Mouse (Mus musculus) intestine, embryonic 15.5 days (tissue): ENCODE measurements around the gene Ddx23. TPM values are rescaled to one million over a fixed set of nuclear protein-coding genes. Genes with fewer than 3 reads are reported as not detected.

Experiments used
- ATAC-seq: fragments of 200-750 bp; cut with Nextera tagmentation; 2 replicates; pipeline ENCODE4 v1.8.0; 2017; ENCODE audit warnings: moderate TSS enrichment, moderate library complexity
- H3K27ac ChIP-seq: fragments of 300-500 bp; sonication (generic); 2 replicates; pipeline ENCODE4 v1.5.1; 2015; ENCODE audit warnings: mild to moderate bottlenecking, inconsistent platforms
- H3K27me3 ChIP-seq: fragments of 300-500 bp; sonication (generic); replicated peaks from 2 replicates; pipeline ENCODE4 v1.6.1; 2015; ENCODE audit warnings: inconsistent platforms
- H3K36me3 ChIP-seq: fragments of 300-500 bp; sonication (generic); 2 replicates; pipeline ENCODE4 v1.6.1; 2015; ENCODE audit warnings: inconsistent platforms
- H3K4me1 ChIP-seq: fragments of 300-500 bp; sonication (generic); replicated peaks from 2 replicates; pipeline ENCODE4 v1.6.1; 2015; ENCODE audit warnings: inconsistent platforms
- H3K4me2 ChIP-seq: fragments of 300-500 bp; sonication (generic); replicated peaks from 2 replicates; pipeline ENCODE4 v1.6.1; 2015; ENCODE audit warnings: mild to moderate bottlenecking, inconsistent platforms
- H3K4me3 ChIP-seq: fragments of 300-500 bp; sonication (generic); replicated peaks from 2 replicates; pipeline ENCODE4 v1.5.1; 2015; ENCODE audit warnings: inconsistent platforms
- H3K9ac ChIP-seq: fragments of 300-500 bp; sonication (generic); 2 replicates; pipeline ENCODE4 v1.6.1; 2015; ENCODE audit warnings: inconsistent platforms
- H3K9me3 ChIP-seq: fragments of 300-500 bp; sonication (generic); 2 replicates; pipeline ENCODE4 v1.6.1; 2016; ENCODE audit warnings: inconsistent platforms
- WGBS: fragments of 180-500 bp; shearing (Covaris S2); methylation state at CpG from one replicate; pipeline ENCODE4 v1.1.7; 2015; 5-methylcytosine and 5-hydroxymethylcytosine counted together
- polyA plus RNA-seq: library from polyadenylated mRNA; unstranded; fragments of >200 nt; fragmentation: Nextera tagmentation; extraction: Ambion mirVana; gene quantifications from 2 replicates; pipeline ENCODE4 v1.2.1, GENCODE M21; 2015

Ddx23 gene
- 23.3 and 23.7 TPM in 2 replicates for polyA plus RNA-seq

DNA sequence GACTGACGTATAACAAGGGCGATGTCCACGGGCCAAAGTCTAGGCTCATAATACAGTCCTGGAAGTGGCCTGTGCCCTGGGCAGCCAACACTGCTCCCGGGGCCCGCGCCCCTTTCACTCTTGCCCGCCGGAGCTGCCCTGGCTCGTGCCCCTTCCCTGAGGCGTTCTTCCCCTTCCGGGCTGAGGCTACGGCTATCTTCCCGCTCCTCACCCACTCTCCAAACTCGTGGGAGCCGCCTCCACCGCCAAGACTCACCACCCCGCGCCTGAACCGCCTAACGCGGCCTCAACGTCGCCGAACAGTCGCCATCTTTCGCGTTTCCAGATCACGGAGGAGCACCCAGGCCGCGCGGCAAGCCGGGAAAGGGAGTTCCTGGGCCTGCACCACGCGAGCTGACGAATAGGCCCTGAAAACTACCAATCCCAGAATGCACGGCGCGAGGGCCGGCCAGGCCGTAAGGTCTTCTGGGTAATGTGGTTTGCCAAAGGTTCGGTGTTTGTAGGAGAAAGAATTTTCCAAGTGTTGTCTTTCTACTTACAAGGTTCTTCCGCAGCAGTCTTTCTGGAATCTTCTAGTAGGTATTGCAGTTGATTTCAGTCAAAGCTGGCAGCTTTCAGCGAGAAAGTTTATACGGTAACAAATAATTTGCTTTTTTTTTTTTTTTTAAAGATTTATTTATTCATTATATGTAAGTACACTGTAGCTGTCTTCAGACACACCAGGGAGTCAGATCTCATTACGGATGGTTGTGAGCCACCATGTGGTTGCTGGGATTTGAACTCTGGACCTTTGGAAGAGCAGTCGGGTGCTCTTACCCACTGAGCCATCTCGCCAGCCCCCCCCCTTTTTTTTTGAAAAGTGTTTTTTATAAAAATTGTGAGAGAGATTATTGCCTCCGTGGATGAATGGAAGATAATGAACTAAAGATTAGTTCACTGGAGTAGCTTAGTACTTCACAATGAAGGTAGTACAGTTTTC, at the start of gene Ddx23:
Gene Ddx23 (minus strand): TSS at position 328 of the 979 bp plus-strand sequence.
- Histone ChIP-seq H3K9me3 (no peaks in the 10 kb centered on the region), H3K4me1 (no peaks in the 10 kb centered on the region), H3K9ac (peak within 1 kb of the TSS; percentile 87), H3K4me3 (peak within 1 kb of the TSS; percentile 75), H3K27ac (peak within 1 kb of the TSS; percentile 85), H3K4me2 (peak within 1 kb of the TSS; percentile 67), H3K27me3 (no peaks in the 10 kb centered on the region), H3K36me3 (peaks cover 16% of the 10 kb centered on the region)
- WGBS, result 3% methylated on average over 48 of the region's 48 CpGs
- ATAC-seq, result peak; percentile 99

DNA sequence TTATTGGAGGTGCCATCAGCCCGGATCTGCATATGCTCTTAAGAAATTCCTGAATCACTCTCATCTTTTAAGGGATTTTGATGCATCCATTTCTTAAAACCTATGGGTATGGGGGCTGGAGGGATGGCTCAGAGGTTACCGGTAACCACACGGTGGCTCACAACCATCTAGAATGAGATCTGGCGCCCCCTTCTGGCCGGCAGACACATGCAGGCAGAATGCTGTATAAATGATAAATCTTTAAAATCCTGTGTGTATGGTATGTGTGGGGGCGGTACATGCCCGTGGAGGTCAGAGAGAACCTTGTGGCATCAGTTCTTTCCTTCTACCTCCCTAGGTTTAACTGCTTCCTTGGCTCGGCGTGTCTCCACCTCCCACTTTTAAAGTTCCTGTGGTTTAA, 47.7 kb upstream of the Ddx23 start:
- Histone ChIP-seq H3K27ac (no peak overlapping the region), H3K36me3 (no peaks in the 10 kb centered on the region), H3K4me2 (no peak overlapping the region), H3K27me3 (0 out of 2 replicates have a peak, but pooled peaks cover 4% of the 10 kb centered on the region), H3K9ac (no peak overlapping the region), H3K9me3 (no peaks in the 10 kb centered on the region), H3K4me1 (no peaks in the 10 kb centered on the region), H3K4me3 (no peak overlapping the region)
- ATAC-seq, result no peak
- WGBS, result 17% methylated on average over 9 of the region's 9 CpGs

DNA sequence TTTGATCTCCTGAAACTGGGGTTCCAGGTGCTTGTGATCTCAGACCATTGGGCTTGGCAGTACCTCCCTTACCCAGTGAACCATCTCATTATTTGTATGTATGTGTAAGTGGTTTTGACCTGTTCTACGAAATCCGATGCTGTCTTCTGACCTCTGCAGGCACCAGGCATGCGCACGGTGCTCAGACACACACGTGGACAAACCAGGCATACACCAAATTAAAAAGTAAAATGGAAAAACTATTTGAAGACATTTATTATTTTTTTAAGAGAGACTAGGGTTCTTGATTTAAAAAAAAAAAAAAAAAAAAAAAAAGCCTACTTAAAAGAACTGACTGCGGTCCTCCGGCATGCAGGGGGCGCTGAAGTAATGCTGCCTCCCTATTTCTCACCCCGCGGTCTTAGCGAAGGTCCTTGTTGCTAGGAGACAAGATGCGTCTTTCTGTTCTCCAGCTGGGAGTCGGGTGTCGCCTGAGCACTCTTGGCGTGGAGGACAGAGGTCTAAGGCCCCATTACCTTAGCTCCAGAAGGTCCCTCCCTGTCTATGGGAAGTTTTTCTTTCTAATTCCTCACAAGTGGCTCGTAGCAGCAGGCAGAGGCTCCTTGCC, 45.2 kb upstream of the Ddx23 start, which contains the start of gene Ccdc65:
Gene Ccdc65 (plus strand): TSS at position 442 of the 607 bp plus-strand sequence.
- no peaks in the 10 kb centered on the region for H3K4me1 ChIP-seq
- H3K27me3 ChIP-seq, result peaks cover 16% of the 10 kb centered on the region; the same call in 1 of the 2 replicates
- peak within 1 kb of the TSS; percentile 57 for H3K4me2 ChIP-seq
- ATAC-seq, result peak; percentile 67
- H3K36me3 ChIP-seq, result no peaks in the 10 kb centered on the region
- H3K9ac ChIP-seq, result 0 out of 2 replicates have a peak within 1 kb of the TSS, but pooled peaks have one; percentile 14
- whole genome bisulfite sequencing, result 20% methylated on average over 16 of the region's 16 CpGs
- no peak within 1 kb of the TSS for H3K27ac ChIP-seq
- no peaks in the 10 kb centered on the region for H3K9me3 ChIP-seq
- peak within 1 kb of the TSS; percentile 29 for H3K4me3 ChIP-seq

DNA sequence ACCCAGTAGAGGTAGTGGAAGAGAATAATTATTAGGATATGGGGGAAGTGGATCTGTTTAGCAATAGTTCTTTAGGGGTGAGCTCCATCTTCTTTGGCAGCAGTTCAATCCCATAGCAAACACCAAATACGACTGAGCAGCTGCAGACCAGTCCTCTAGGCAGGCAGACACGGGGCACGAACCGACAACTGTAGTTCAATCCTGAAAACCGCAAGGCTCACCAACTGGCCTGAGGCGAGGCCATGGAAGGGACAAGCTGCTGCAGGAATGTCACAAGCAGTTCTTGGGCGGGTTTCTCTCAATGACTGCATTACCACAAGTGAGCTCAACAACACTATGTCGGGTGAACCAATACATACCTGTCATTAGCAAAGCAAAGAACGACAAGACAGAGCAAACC, 41.6 kb upstream of the Ddx23 start:
- ATAC-seq, result no peak
- H3K9ac ChIP-seq, result no peak overlapping the region
- H3K36me3 ChIP-seq, result no peaks in the 10 kb centered on the region
- no peak overlapping the region for H3K4me2 ChIP-seq
- H3K27ac ChIP-seq, result no peak overlapping the region
- 59% methylated on average over 9 of the region's 9 CpGs for WGBS
- H3K27me3 ChIP-seq, result peaks cover 40% of the 10 kb centered on the region
- no peak overlapping the region for H3K4me3 ChIP-seq
- no peaks in the 10 kb centered on the region for H3K9me3 ChIP-seq
- H3K4me1 ChIP-seq, result 0 out of 2 replicates have a peak, but pooled peaks cover 2% of the 10 kb centered on the region

DNA sequence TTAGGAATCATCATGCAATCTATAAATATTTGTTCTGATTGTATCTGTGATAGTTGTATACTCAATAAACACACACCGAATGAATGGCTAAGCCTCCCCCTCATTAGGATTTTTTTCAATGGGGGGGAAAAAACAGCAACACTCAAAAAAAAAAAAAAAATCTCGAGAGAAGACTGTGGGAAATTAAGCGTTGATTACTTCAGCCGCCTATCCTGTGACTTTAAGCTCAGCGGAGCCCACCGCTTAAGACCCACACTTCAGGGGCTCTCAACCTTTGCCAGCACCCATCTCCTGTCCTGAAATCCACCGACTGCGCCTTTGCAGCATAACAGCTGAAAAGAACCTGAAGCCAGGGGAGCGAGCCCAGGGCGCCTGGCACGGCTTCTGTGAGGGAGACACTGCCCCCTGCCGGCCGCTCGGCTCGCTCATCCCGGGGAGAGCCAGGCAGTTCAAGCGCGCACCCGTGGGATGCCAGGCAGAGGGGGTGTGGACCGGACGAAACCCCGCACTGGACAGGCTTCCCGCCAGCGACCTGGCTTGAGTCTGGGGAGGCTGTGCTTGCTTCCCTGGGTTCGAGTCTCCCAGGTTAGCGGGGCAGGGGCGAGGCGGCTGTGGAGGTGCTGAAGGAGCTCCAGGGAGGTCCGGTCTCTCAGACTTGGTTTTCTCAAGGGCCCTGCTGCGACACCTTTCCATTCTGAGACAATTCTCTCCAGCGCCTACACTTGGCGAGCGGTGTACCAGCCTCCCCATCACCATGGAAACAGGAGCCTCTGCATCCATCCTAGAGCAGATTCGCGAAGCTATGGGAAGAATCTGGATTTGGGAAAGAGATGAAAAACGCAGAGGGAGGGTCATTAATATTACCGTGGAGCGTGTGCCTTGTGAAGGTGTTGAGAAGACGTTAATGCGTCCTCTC, 36.8 kb upstream of the Ddx23 start:
- Histone ChIP-seq H3K36me3 (no peaks in the 10 kb centered on the region), H3K27ac (no peak overlapping the region), H3K9ac (no peak overlapping the region), H3K27me3 (peaks cover 35% of the 10 kb centered on the region), H3K4me2 (peak overlapping the region; percentile 69), H3K4me1 (0 out of 2 replicates have a peak, but pooled peaks cover 2% of the 10 kb centered on the region), H3K9me3 (no peaks in the 10 kb centered on the region), H3K4me3 (peak overlapping the region; percentile 35)
- WGBS, result 4% methylated on average over 40 of the region's 40 CpGs
- ATAC-seq, result peak; percentile 88

DNA sequence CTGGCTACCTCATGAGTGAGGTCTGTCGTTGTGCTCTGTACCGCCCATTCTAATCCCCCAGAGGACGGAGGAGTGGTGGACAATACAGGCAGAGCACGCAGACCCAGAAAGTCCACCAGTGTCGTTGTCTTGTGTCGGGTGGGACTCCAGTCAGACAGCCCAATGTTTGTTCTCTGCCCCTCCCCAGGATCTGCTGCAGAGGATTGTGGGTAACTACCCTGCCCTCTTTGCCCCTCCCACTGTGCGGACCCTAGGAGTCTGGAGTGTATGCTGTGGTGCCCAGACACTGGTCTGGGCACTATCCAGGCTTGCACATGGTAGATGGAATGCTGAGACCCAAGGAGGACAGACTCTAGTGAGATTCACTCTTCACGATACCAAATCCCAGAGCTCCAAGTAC, 33.5 kb upstream of the Ddx23 start:
- no peak overlapping the region for H3K27ac ChIP-seq
- H3K27me3 ChIP-seq, result peaks cover 17% of the 10 kb centered on the region
- no peak overlapping the region for H3K4me2 ChIP-seq
- H3K9me3 ChIP-seq, result no peaks in the 10 kb centered on the region
- no peak overlapping the region for H3K4me3 ChIP-seq
- peaks cover 2% of the 10 kb centered on the region; the same call in 1 of the 2 replicates for H3K4me1 ChIP-seq
- WGBS, result 48% methylated on average over 8 of the region's 8 CpGs
- no peak for ATAC-seq
- no peaks in the 10 kb centered on the region for H3K36me3 ChIP-seq
- no peak overlapping the region for H3K9ac ChIP-seq

DNA sequence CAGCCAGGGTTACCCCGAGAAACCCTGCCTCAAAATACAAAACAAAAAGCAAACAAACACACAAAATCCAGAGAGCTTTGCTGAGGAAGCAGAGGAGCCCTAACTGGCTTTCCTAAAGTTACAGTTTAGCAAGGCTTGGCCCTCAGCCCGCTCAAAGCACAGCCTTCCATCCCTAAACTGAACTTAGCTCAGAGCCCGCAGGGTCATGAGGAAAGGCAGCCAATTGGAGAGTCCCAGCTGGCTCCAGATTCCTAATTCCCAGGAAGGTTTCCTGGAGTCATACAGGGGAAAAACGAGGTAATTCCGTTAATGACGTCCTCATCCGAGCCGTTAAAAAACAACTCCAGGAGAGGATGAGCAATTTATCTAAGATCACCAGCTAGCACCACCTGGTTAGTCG, 33.0 kb upstream of the Ddx23 start:
- peaks cover 2% of the 10 kb centered on the region; the same call in 1 of the 2 replicates for H3K4me1 ChIP-seq
- no peak for ATAC-seq
- H3K27me3 ChIP-seq, result peaks cover 13% of the 10 kb centered on the region
- H3K9me3 ChIP-seq, result no peaks in the 10 kb centered on the region
- no peak overlapping the region for H3K4me2 ChIP-seq
- no peak overlapping the region for H3K27ac ChIP-seq
- H3K36me3 ChIP-seq, result no peaks in the 10 kb centered on the region
- H3K9ac ChIP-seq, result no peak overlapping the region
- WGBS, result 46% methylated on average over 9 of the region's 9 CpGs
- H3K4me3 ChIP-seq, result no peak overlapping the region

DNA sequence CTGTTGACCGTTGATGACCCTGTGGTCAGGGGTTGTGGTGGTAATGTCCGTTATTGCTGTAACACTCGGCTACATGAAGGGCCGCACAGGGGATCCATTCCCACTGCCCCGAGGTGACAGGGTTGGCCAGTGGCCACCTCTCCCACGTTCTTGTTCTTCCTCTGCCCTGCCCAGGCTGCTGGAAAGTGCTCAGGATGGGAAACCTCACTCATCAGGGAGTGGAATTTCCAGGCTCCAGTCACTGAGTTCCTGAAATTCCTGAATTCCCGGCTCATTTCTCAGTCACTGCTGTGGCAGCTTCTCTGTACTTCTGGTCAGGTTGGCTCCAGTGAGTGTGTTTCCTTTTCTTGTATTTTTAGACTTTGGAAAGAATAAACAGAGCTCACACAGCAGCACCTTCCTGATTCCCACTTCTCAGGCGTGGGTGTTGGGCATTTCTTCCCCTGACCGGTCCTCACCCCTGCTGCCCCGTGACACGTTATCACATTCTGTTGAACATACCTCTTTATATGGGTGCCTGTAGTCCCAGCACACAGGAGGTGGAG, 29.5 kb upstream of the Ddx23 start:
- Histone ChIP-seq H3K27ac (peak overlapping the region; percentile 38; the same call in 1 of the 2 replicates), H3K4me1 (no peaks in the 10 kb centered on the region; the same call in 1 of the 2 replicates), H3K4me3 (no peak overlapping the region), H3K9ac (no peak overlapping the region), H3K4me2 (no peak overlapping the region), H3K9me3 (no peaks in the 10 kb centered on the region), H3K27me3 (no peaks in the 10 kb centered on the region), H3K36me3 (no peaks in the 10 kb centered on the region)
- 34% methylated on average over 11 of the region's 11 CpGs for WGBS
- no peak for ATAC-seq

DNA sequence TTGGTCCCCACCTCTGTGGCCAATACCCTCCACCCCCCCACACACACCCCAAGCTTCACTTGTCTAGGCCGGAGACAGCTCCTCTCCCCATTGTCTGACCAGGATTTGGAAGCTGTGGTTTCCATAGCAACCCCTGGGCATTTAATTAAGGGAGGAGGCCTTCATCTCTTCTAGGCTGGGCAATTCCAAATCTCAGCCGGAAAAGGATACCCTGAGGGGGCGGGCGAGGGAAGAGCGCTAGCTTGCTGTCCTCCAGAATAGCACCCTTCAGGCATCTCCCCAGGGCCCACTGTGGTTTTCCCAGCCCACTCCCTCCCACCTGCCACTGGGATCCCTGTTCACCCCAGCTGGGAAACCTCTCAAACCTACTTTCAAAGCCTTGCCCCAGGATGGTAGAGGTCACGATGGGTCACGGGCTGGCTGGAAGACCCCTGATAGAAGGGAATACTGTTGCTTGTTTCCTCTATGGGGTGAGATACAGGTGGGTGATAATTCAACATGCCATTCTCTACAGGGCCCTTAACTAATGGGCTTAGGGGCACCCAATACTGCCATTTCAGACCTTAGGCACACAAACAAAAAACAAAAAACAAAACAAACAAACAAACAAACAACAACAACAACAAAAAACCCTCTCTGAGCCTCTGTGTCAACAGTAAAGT, 28.9 kb upstream of the Ddx23 start:
- H3K27ac ChIP-seq, result peak overlapping the region; percentile 38; the same call in 1 of the 2 replicates
- no peak overlapping the region for H3K4me3 ChIP-seq
- H3K9me3 ChIP-seq, result no peaks in the 10 kb centered on the region
- no peaks in the 10 kb centered on the region for H3K27me3 ChIP-seq
- no peaks in the 10 kb centered on the region; the same call in 1 of the 2 replicates for H3K4me1 ChIP-seq
- no peak overlapping the region for H3K9ac ChIP-seq
- no peak for ATAC-seq
- H3K36me3 ChIP-seq, result no peaks in the 10 kb centered on the region
- WGBS, result 63% methylated on average over 7 of the region's 7 CpGs
- H3K4me2 ChIP-seq, result no peak overlapping the region

DNA sequence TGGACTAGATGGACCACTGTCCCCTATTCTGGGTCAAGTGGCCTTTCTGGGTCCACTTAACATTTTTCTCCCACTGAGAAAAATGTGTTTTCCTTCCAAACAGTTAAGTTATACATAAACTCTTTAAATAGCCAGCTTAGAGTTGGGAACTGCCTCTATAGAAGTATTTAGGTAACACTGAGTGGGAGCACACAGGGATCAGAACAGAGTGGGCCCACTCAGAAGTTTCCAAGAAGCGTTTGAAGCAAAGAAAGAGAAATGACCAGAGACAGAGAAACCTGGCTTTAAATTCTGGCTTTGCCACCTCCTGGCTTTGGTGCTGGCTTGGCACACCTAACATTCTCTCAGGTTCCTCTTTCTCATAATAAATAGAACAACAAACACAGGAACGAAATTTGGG, 27.0 kb upstream of the Ddx23 start:
- Histone ChIP-seq H3K4me1 (no peaks in the 10 kb centered on the region; the same call in 1 of the 2 replicates), H3K36me3 (no peaks in the 10 kb centered on the region), H3K27me3 (no peaks in the 10 kb centered on the region), H3K9ac (no peak overlapping the region), H3K4me3 (no peak overlapping the region), H3K9me3 (no peaks in the 10 kb centered on the region), H3K4me2 (no peak overlapping the region), H3K27ac (no peak overlapping the region)
- WGBS, result 79% methylated on average over 2 of the region's 2 CpGs
- ATAC-seq, result no peak

DNA sequence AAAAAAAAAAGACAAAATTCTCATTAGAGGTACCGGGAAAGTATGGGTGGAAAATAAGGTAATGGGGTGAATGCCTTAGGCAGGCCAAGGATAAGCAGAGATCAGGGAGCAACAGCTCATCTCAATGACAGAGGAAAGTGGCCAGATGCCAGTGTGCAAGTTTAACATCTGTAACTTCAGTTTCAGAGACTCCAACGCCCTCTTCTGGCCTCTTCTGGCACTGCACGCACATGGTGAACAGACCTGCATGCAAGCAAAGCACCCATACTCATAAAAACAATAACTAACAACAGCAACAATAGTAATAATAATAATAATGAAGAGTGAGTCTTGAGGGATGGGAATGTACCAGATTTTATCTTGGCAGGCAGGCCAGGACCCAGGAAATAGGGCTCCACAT, 23.2 kb upstream of the Ddx23 start:
- Histone ChIP-seq H3K27me3 (no peaks in the 10 kb centered on the region), H3K4me1 (no peaks in the 10 kb centered on the region), H3K4me2 (no peak overlapping the region), H3K36me3 (no peaks in the 10 kb centered on the region), H3K9ac (no peak overlapping the region), H3K27ac (no peak overlapping the region), H3K9me3 (no peaks in the 10 kb centered on the region), H3K4me3 (no peak overlapping the region)
- no peak for ATAC-seq
- WGBS, result 67% methylated on average over 3 of the region's 3 CpGs
